Mouse (Mus musculus) hindbrain, postnatal 0 days (tissue): ENCODE data around the gene Lrmda. TPM values are rescaled to one million over a fixed set of nuclear protein-coding genes. Genes with fewer than 3 reads are reported as not detected.

Experiments
- ATAC-seq: fragments of 200-750 bp; cut with Nextera tagmentation; 2 replicates; pipeline ENCODE4 v1.8.0; 2017; ENCODE audit warnings: mild to moderate bottlenecking, moderate TSS enrichment, moderate library complexity
- DNase-seq: peaks from one replicate; pipeline ENCODE4 v3.0.0-alpha.2; 2015; ENCODE audit warnings: low spot score
- H3K27ac ChIP-seq: fragments of 300-500 bp; sonication (generic); 2 replicates; pipeline ENCODE4 v1.5.1; 2014; ENCODE audit warnings: mild to moderate bottlenecking
- H3K27me3 ChIP-seq: fragments of 300-500 bp; sonication (generic); 2 replicates; pipeline ENCODE4 v1.6.1; 2014; ENCODE audit warnings: low read length, mixed read lengths; ENCODE audit not compliant: insufficient read depth
- H3K36me3 ChIP-seq: fragments of 300-500 bp; sonication (generic); 2 replicates; pipeline ENCODE4 v1.6.1; 2014; ENCODE audit warnings: low read length, mixed read lengths; ENCODE audit not compliant: insufficient read depth
- H3K4me1 ChIP-seq: fragments of 300-500 bp; sonication (generic); 2 replicates; pipeline ENCODE4 v1.6.1; 2014; ENCODE audit warnings: antibody characterized with exemption, low read length, mixed read lengths; ENCODE audit not compliant: insufficient read depth
- H3K4me2 ChIP-seq: fragments of 300-500 bp; sonication (generic); 2 replicates; pipeline ENCODE4 v1.6.1; 2014; ENCODE audit warnings: low read depth, mild to moderate bottlenecking, low read length, moderate library complexity, mixed read lengths
- H3K4me3 ChIP-seq: fragments of 300-500 bp; sonication (generic); 2 replicates; pipeline ENCODE4 v1.5.1; 2014; ENCODE audit warnings: low read length
- H3K9ac ChIP-seq: fragments of 300-500 bp; sonication (generic); replicated peaks from 2 replicates; pipeline ENCODE4 v1.6.1; 2014; ENCODE audit warnings: mild to moderate bottlenecking, low read length, moderate library complexity, mixed read lengths
- H3K9me3 ChIP-seq: fragments of 300-500 bp; sonication (generic); 2 replicates; pipeline ENCODE4 v1.6.1; 2016; ENCODE audit warnings: low read length, mixed read lengths
- CTCF ChIP-seq: IDR thresholded peaks from 2 replicates; pipeline ENCODE4 v1.5.1; 2016; ENCODE audit warnings: antibody characterized with exemption, control low read depth, low read depth
- WGBS: fragments of 180-500 bp; shearing (Covaris S2); extraction: QIAGEN DNeasy Blood & Tissue Kit; methylation state at CpG from one replicate; pipeline ENCODE4 v1.1.7; 2014; 5-methylcytosine and 5-hydroxymethylcytosine counted together
- polyA plus RNA-seq: library from polyadenylated mRNA; unstranded; fragments of >200 nt; fragmentation: Nextera tagmentation; extraction: Ambion mirVana; gene quantifications from 2 replicates; pipeline ENCODE4 v1.2.1, GENCODE M21; 2015
- total RNA-seq: library from RNA; depleted of rRNA; stranded (reverse); fragments of >200 nt; gene quantifications from 2 replicates; pipeline ENCODE4 v1.2.3, GENCODE M21; 2014

Gene Lrmda
- total and polyA plus RNA-seq, 2 experiments from 2014 or later, result 0.21 to 0.53 TPM

GRCm38 (mm10) chr14:22255458-22255857 lies 235.9 kb downstream of the Lrmda start:
- DNase-seq (no peak), ATAC-seq (no peak)
- H3K4me2 ChIP-seq, result no peak overlapping the region
- H3K27me3 ChIP-seq, result no peaks in the 10 kb centered on the region
- H3K36me3 ChIP-seq, result no peaks in the 10 kb centered on the region
- H3K9ac ChIP-seq, result no peak overlapping the region
- H3K4me1 ChIP-seq, result peaks cover 4% of the 10 kb centered on the region; the same call in 1 of the 2 replicates
- no peak for TF ChIP-seq CTCF
- no peak overlapping the region for H3K27ac ChIP-seq
- no peaks in the 10 kb centered on the region for H3K9me3 ChIP-seq
- H3K4me3 ChIP-seq, result no peak overlapping the region
- WGBS, result 66% methylated on average over 12 of the region's 12 CpGs

GRCm38 (mm10) chr14:22256274-22256673 lies 236.8 kb downstream of the Lrmda start:
- ATAC-seq (no peak), DNase-seq (no peak)
- H3K9me3 ChIP-seq, result no peaks in the 10 kb centered on the region
- H3K4me1 ChIP-seq, result peaks cover 4% of the 10 kb centered on the region; the same call in 1 of the 2 replicates
- H3K4me3 ChIP-seq, result no peak overlapping the region
- no peak overlapping the region for H3K27ac ChIP-seq
- H3K27me3 ChIP-seq, result no peaks in the 10 kb centered on the region
- no peak for TF ChIP-seq CTCF
- no peak overlapping the region for H3K9ac ChIP-seq
- H3K4me2 ChIP-seq, result no peak overlapping the region
- 93% methylated on average over 12 of the region's 12 CpGs for WGBS
- no peaks in the 10 kb centered on the region for H3K36me3 ChIP-seq

- DNase-seq (peak; percentile 31), ATAC-seq (no peak)
- H3K36me3 ChIP-seq, result no peaks in the 10 kb centered on the region
- peak overlapping the region; percentile 5; the same call in 1 of the 2 replicates for H3K4me2 ChIP-seq
- H3K27me3 ChIP-seq, result no peaks in the 10 kb centered on the region
- H3K9ac ChIP-seq, result no peak overlapping the region
- 0 out of 2 replicates have a peak, but pooled peaks have one; percentile 2 for TF ChIP-seq CTCF
- no peak overlapping the region for H3K4me3 ChIP-seq
- peaks cover 4% of the 10 kb centered on the region; the same call in 1 of the 2 replicates for H3K4me1 ChIP-seq
- no peak overlapping the region for H3K27ac ChIP-seq
- H3K9me3 ChIP-seq, result no peaks in the 10 kb centered on the region
- 26% methylated on average over 10 of the region's 10 CpGs for WGBS
Observed at GRCm38 (mm10) chr14:22259376-22260032, 240.0 kb downstream of the Lrmda start.

- 47% methylated on average over 5 of the region's 5 CpGs for WGBS
- TF ChIP-seq CTCF, result no peak
- Histone ChIP-seq H3K36me3 (no peaks in the 10 kb centered on the region), H3K9ac (no peak overlapping the region), H3K27ac (no peak overlapping the region), H3K4me1 (peaks cover 4% of the 10 kb centered on the region; the same call in 1 of the 2 replicates), H3K9me3 (no peaks in the 10 kb centered on the region), H3K4me3 (no peak overlapping the region), H3K4me2 (no peak overlapping the region), H3K27me3 (no peaks in the 10 kb centered on the region)
- ATAC-seq, result no peak
- no peak for DNase-seq
Observed at GRCm38 (mm10) chr14:22260033-22260419, 240.5 kb downstream of the Lrmda start.

- DNase-seq (no peak), ATAC-seq (no peak)
- H3K9ac ChIP-seq, result no peak overlapping the region
- TF ChIP-seq CTCF, result no peak
- H3K36me3 ChIP-seq, result no peaks in the 10 kb centered on the region
- 85% methylated on average over 4 of the region's 4 CpGs for WGBS
- H3K4me2 ChIP-seq, result no peak overlapping the region
- H3K27me3 ChIP-seq, result no peaks in the 10 kb centered on the region
- H3K4me3 ChIP-seq, result no peak overlapping the region
- H3K27ac ChIP-seq, result no peak overlapping the region
- H3K9me3 ChIP-seq, result no peaks in the 10 kb centered on the region
- no peaks in the 10 kb centered on the region for H3K4me1 ChIP-seq
Observed at GRCm38 (mm10) chr14:22265229-22265905, 245.9 kb downstream of the Lrmda start.

GRCm38 (mm10) chr14:22269812-22270211 lies 250.3 kb downstream of the Lrmda start:
- DNase-seq (no peak), ATAC-seq (no peak)
- 83% methylated on average over 9 of the region's 9 CpGs for WGBS
- no peak overlapping the region for H3K9ac ChIP-seq
- no peak overlapping the region for H3K27ac ChIP-seq
- no peak for TF ChIP-seq CTCF
- no peaks in the 10 kb centered on the region for H3K9me3 ChIP-seq
- no peaks in the 10 kb centered on the region for H3K4me1 ChIP-seq
- no peak overlapping the region for H3K4me2 ChIP-seq
- H3K36me3 ChIP-seq, result no peaks in the 10 kb centered on the region
- no peaks in the 10 kb centered on the region for H3K27me3 ChIP-seq
- H3K4me3 ChIP-seq, result no peak overlapping the region

GRCm38 (mm10) chr14:22278053-22278452 lies 258.5 kb downstream of the Lrmda start:
- Histone ChIP-seq H3K27ac (no peak overlapping the region), H3K27me3 (no peaks in the 10 kb centered on the region), H3K36me3 (no peaks in the 10 kb centered on the region), H3K4me3 (no peak overlapping the region), H3K4me2 (no peak overlapping the region), H3K9me3 (no peaks in the 10 kb centered on the region), H3K4me1 (no peaks in the 10 kb centered on the region), H3K9ac (no peak overlapping the region)
- 88% methylated on average over 5 of the region's 5 CpGs for WGBS
- ATAC-seq (no peak), DNase-seq (no peak)
- TF ChIP-seq CTCF, result no peak
